Mouse (Mus musculus) bone marrow, adult 2 months (tissue): ENCODE data around the gene Ttc7. TPM values are rescaled to one million over a fixed set of nuclear protein-coding genes. Genes with fewer than 3 reads are reported as not detected.
A peak's percentile ranks its signal among the peaks of the same experiment; 100 is the strongest.

Experiments
- H3K27ac ChIP-seq: fragments of 200-500 bp; 2 replicates; pipeline ENCODE4 v1.5.1; 2012; ENCODE audit warnings: low read depth, mild to moderate bottlenecking, control low read depth, inconsistent platforms, low read length; ENCODE audit not compliant: control insufficient read depth, poor library complexity, insufficient read depth
- H3K4me1 ChIP-seq: fragments of 200-500 bp; 2 replicates; pipeline ENCODE4 v1.6.1; 2011; ENCODE audit warnings: low read length; ENCODE audit not compliant: control insufficient read depth, insufficient read depth
- H3K4me3 ChIP-seq: fragments of 200-500 bp; replicated peaks from 2 replicates; pipeline ENCODE3; 2011; ENCODE audit warnings: mild to moderate bottlenecking, low read depth, low read length, control low read depth; ENCODE audit not compliant: control insufficient read depth
- CTCF ChIP-seq: fragments of 200-500 bp; IDR thresholded peaks from 2 replicates; pipeline ENCODE4 v1.5.1; 2011; ENCODE audit warnings: low read length, control low read depth; ENCODE audit not compliant: control insufficient read depth, insufficient read depth
- POLR2A ChIP-seq: fragments of 200-500 bp; IDR thresholded peaks from 2 replicates; pipeline ENCODE4 v1.6.1; 2011; ENCODE audit warnings: low read depth, mild to moderate bottlenecking, control low read depth, low read length, borderline replicate concordance; ENCODE audit not compliant: control insufficient read depth
- WGBS: fragments of 180-500 bp; shearing (Covaris S2); methylation state at CpG from one replicate; pipeline ENCODE4 v1.1.7; 2018; 5-methylcytosine and 5-hydroxymethylcytosine counted together
- polyA plus RNA-seq: library from polyadenylated mRNA; stranded (reverse); fragments of >200 nt; gene quantifications from 2 replicates; pipeline ENCODE4 v1.2.4, GENCODE M21; 2011; ENCODE audit warnings: low replicate concordance; ENCODE audit not compliant: missing spikeins, insufficient read depth, insufficient read length

The Ttc7 gene
- polyA plus RNA-seq, 1 experiment = 77.9 TPM

DNA sequence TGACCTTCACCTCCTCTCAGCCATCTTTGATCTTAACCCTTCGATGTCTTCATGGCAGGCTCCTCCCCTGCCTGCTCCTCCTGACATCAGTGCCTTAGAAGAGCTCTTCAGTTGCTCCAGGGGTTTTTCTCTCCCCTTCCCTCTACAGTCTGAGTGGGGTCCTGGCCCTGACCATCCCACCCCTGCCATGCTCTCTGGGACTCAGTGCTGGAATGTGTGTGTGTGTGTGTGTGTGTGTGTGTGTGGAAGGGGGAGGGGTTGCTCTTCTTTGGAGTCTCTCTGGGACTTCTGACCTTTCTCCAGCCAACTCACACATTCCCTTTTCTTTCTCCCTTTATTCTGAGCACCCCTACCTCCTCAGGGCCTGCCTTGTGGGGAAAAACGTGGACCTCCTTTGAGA lies 83.8 kb downstream of the Ttc7 start:
- WGBS = 65% methylated on average over 2 of the region's 2 CpGs
- no peak overlapping the region; the same call in 1 of the 2 replicates for H3K27ac ChIP-seq
- H3K4me1 ChIP-seq = no peaks in the 10 kb centered on the region; the same call in 1 of the 2 replicates
- H3K4me3 ChIP-seq = no peak overlapping the region
- TF ChIP-seq CTCF = no peak
- TF ChIP-seq POLR2A = no peak

DNA sequence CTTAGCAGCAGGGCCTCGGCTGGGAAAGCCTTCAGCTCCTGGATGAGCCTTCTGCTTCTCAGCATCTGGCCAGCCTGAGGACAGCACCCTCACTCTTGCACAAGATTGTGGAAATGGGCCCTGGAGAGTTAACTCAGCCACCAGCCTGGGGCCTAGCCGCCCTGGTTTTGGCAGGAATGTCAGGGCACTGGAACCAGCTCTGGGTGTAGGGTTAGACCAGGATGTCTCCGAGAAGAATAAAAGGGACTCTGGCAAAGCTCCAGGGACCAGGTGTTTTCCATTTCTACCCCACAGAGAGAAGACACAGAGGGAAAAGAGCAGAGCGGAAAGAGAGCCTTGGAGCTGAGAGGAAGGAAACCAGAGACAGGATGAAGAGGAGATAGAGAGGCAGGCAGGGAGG lies 84.5 kb downstream of the Ttc7 start:
- no peak overlapping the region for H3K4me3 ChIP-seq
- WGBS = 67% methylated on average over 4 of the region's 4 CpGs
- no peaks in the 10 kb centered on the region; the same call in 1 of the 2 replicates for H3K4me1 ChIP-seq
- no peak overlapping the region for H3K27ac ChIP-seq
- TF ChIP-seq POLR2A = no peak
- TF ChIP-seq CTCF = no peak

DNA sequence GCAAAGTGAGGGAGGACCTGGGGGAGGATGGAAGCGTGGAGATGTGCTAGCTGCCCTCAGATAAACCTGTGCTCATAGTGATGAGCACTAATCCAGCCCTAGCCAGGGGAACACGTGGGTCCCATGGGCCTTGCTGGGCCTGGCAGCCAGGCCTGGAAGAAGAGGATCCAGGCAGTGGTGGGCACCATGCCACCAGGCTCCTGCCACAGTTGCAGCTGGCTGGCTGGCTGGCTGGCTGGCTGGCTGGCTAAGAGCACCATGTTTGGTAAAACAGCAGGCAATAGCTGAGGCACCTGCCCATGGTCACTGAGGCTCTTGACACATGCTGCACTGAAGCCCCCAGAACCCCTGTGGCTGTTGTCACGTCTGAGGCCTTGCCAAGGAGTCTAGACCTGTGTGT lies 85.0 kb downstream of the Ttc7 start:
- no peak overlapping the region; the same call in 1 of the 2 replicates for H3K27ac ChIP-seq
- H3K4me1 ChIP-seq = no peaks in the 10 kb centered on the region; the same call in 1 of the 2 replicates
- TF ChIP-seq CTCF = no peak
- TF ChIP-seq POLR2A = no peak
- 80% methylated on average over 3 of the region's 3 CpGs for WGBS
- no peak overlapping the region for H3K4me3 ChIP-seq

DNA sequence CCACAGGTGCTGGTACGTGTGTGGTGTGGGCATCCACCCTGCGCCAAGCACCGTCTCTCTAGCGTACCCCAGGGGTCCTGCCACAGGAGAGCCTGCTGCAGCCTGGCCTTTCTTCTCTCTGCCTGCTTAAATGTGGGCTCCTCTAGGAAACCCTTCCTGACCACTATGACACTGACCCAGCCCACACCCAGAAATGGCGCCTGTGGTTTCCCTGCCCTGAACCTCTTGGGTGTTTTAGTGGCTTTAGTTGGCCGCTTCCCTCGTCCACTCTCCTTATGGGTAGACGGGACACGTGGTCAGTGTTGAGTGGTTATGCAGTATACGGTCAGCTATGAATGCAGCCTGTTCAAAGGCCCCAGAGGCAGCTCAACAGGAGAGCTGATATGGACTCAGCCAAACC lies 85.8 kb downstream of the Ttc7 start:
- peak overlapping the region; percentile 17; the same call in 1 of the 2 replicates for H3K27ac ChIP-seq
- WGBS = 82% methylated on average over 10 of the region's 10 CpGs
- no peak for TF ChIP-seq CTCF
- no peak for TF ChIP-seq POLR2A
- H3K4me1 ChIP-seq = no peaks in the 10 kb centered on the region; the same call in 1 of the 2 replicates
- H3K4me3 ChIP-seq = no peak overlapping the region

DNA sequence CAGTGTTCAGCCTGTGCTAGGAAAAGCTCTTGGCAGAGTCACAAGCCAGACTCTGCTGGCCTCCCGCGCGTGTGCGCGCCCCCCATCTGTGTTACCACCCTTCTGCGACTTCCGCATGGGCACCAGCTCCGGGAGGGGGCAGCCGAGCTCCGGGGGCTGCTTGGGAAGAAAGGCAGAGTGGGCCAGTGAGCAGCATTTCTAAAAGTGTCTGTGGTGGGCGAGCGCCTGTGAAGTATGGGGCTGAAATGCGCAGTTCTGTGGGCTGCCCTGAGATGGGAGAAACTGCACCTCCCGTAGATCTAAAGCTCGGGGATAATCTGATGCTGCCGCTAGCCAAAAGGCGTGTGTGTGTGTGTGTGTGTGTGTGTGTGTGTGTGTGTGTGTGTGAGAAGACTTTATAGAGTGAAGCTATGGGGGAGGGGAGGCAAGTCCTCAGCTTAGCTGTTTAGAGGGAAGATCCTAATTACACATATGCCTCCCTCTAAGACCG lies 86.6 kb downstream of the Ttc7 start:
- 85% methylated on average over 18 of the region's 18 CpGs for WGBS
- no peak overlapping the region for H3K4me3 ChIP-seq
- H3K27ac ChIP-seq = no peak overlapping the region
- H3K4me1 ChIP-seq = no peaks in the 10 kb centered on the region; the same call in 1 of the 2 replicates
- TF ChIP-seq CTCF (no peak), POLR2A (no peak)

DNA sequence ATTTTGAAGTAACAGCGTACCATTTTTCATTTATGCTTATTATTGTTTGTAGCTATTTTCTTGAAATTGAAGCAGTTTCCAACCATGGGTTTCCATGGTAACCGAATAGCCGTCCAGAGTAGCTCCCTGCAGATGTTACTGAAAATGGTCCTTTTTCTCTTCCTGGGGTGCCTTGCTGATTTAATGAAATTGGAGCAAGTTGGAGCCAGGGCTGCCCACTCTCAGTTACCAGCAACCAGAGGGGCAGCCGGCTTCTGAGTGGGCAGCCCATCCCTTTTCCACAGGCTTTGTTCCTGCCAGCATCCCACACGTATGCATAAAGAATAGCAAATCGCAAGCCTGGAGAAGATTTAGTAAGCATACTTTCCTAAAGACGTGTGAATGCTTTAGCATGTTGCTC lies 89.5 kb downstream of the Ttc7 start:
- 89% methylated on average over 7 of the region's 7 CpGs for WGBS
- Histone ChIP-seq H3K4me3 (no peak overlapping the region), H3K4me1 (no peaks in the 10 kb centered on the region; the same call in 1 of the 2 replicates), H3K27ac (no peak overlapping the region)
- TF ChIP-seq POLR2A = no peak
- no peak for TF ChIP-seq CTCF

DNA sequence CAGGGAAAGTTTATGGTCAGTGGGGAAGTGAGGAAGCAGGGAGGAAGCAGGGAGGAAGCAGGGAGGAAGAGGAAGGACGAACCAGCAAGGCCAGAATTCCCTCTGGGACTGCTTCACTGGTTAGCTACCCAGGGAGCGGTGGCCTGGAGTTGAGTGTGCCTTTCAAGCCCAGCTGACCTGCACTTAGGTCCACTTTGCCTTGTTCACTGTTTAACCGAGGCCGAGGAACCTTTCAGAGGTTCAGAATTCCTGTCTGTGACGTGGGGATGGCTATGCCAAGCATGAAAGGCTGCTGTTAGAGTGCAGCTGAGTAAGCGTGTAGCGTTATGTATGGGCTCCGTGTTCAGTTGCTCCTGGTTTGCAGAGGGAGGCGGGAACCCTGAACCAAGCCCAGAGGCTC lies 90.6 kb downstream of the Ttc7 start:
- TF ChIP-seq CTCF (no peak), POLR2A (no peak)
- Histone ChIP-seq H3K4me3 (no peak overlapping the region), H3K4me1 (no peaks in the 10 kb centered on the region; the same call in 1 of the 2 replicates), H3K27ac (no peak overlapping the region)
- 89% methylated on average over 9 of the region's 9 CpGs for WGBS

DNA sequence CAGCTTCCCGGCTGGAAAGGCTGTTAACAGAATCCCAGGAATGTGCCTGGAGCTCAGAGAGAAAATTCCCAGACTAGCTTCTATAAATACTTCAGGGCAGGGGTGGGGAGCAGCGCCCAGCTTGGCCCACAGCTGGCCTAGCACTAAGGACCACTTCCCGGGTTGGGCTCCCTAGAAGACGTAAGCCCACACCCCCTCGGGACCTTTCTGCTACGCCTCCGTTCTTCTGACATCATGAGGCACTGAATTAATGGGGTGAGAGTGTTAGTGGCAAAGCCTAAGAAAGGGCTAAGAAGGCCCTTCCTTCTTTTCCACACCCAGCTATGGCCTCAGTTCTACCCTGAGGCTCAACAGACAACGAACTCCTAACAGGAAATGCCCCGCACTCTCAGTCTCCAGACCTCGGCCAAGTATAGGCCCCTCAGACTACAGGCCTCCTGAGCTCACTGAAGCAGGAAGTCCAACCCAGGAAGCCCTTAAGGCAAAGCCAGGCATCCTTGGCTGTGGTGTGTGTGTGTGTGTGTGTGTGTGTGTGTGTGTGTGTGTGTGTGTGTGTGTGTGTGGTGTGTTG lies 93.3 kb downstream of the Ttc7 start:
- TF ChIP-seq POLR2A = no peak
- no peak for TF ChIP-seq CTCF
- Histone ChIP-seq H3K27ac (no peak overlapping the region), H3K4me1 (no peaks in the 10 kb centered on the region; the same call in 1 of the 2 replicates), H3K4me3 (no peak overlapping the region)
- WGBS = 42% methylated on average over 10 of the region's 10 CpGs
